Mouse (Mus musculus) embryo, embryonic 11.5 days (tissue): ENCODE measurements around the gene Zfp146.
"Not testable (repeated sequence)": the region's sequence is repeated elsewhere in the genome, so short reads cannot be mapped to it uniquely, and the experiment has no call there.

ENCODE experiments used
- DNase-seq: peaks from one replicate; pipeline ENCODE4 v3.0.0-alpha.2; 2012; ENCODE audit warnings: low read depth, low spot score

The Zfp146 gene

DNA sequence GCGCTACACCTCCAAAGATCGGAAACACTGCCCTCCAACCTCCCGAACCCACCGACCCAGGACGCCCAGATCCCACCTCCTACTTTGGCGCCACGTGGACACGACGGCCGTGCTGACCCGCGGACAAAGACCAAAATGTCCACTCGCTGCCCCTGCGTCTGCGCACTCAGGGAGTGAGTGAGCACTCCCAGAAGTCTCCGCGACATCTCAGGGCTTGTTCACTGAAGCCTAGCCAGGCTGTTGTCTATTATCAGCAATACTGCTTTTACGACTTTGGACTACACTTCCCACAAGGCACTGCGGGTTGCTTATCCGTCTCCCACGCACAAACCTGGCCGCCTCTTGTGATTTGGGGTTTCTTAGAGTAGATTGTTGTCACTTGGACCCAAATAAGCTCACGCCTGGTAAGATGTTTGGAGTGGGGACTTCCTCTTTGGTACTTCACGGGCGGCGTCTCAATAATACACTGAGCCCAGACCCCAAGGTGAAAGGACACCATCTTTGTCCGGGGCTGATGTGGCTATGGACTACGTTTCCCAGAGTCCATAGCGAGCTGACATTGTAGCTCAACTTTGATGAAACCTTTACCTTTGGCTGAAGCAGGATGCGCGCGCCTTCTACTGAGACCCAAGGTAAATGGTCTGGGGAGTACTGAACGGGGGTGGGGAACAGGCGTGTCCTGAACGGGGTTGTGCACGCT is at the start of gene Zfp146:
Gene Zfp146, minus strand, starts transcription at position 168 of the 700 bp plus-strand sequence.
- peak; percentile 88 for DNase-seq

DNA sequence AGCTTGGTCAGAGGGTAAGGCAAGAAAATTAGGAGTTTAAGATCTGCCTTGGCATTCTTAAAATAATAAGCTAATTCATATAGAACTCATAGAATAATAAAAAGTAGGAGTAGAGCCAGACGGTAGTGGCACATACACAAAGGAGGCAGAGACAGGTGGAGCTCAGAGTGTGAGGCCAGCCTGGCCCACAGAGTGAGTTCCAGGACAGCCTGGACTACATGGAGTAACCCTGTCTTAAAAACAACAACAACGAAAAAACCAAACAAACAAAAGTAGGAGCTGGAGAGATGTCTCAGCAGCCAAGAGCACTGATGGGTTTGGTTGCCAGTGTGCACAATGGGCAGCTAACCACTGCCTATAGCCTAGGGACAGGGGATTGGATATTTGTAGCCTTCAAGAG is 47.7 kb upstream of the Zfp146 start:
- DNase-seq: no peak

DNA sequence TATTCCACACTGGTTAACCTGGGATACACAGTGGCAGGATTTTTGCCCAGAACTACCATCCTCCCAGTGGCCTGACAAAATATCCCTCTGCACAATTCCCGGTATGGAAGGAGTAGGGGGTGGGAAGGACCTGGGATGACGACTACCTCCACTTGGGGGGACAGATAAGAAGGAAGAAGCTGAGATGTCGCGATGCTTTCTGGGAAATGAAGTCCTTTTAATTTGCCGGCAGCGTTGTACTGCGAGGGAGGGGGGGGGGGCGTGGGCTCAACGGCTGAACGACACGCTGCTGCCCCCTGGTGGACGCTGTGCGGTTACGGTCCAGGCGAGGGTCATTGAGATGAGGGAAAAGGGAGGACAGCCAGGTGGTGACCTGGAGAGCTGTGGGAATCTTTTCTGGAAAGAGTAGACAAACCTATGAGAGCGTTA is 47.2 kb upstream of the Zfp146 start:
- DNase-seq: peak; percentile 87

DNA sequence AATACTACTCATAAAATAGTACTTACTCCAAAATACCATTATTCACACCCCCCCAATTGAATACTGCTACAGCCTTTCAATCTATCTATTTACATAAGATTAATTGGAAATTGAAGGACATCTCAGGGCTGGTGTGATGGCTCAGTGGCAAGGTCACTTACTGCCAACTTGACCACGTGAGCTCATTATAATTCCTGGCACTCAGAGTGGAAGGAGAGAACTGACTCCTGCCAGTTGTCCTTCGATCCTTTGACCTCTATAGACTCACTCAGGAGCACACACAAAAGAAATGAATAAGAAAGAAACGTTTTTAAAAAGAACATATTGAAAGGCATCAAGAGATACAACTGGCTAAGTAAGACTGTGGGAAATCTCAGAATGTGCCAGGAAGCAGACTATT is 46.3 kb upstream of the Zfp146 start:
- DNase-seq: no peak

DNA sequence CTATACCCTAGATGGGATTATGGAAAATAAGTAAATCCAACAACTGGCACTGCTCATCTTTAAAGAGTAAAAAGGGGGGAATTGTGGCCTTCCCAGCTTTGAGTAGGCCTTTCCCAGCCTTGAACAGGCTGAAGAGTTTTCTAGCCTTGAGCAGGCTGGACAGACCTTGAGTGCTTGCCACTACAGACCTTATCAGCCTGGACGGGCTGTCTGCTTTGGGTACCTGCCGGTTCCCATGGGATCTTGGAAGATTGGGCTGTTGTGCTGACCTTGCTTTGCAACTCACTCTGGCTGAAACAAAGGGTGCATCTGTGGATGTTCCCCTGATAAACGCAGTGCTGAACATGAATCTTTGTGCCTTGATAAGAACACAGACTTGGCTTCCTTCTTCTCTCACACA is 44.3 kb upstream of the Zfp146 start:
- DNase-seq: no peak

DNA sequence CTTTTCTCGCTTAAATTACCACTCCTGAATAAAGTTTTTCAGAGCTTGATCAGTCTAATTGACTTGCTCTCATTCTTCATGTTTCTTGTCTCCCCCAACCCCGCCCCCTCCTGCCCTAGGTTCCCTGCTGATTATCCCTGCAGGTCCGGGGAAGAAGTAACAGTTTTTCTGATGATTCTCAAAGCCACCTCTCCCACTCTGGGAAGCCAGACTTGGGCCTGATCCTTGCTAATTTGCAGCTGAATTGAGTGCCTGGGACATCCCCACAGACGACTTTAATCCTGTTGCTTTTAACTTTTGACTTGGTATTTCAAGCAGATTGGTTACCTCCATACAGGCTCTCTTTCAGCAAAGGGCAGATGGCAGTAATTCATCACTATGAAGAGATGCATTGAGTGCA is 41.5 kb upstream of the Zfp146 start:
- DNase-seq: no peak

DNA sequence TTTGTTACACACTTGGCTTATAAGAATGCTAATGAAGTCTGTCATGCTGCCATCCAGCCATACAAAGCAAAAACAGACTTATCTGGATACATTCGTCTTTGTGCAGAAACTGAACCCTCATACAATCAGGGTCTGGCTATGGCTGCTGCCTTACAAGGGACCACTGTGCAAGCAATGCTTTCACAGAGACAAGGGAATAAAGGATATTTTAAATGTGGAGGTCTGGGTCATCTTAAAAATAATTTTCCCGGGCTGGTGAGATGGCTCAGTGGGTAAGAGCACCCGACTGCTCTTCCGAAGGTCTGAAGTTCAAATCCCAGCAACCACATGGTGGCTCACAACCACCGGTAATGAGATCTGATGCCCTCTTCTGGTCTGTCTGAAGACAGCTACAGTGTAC is 36.8 kb upstream of the Zfp146 start:
- DNase-seq: not testable (repeated sequence)

DNA sequence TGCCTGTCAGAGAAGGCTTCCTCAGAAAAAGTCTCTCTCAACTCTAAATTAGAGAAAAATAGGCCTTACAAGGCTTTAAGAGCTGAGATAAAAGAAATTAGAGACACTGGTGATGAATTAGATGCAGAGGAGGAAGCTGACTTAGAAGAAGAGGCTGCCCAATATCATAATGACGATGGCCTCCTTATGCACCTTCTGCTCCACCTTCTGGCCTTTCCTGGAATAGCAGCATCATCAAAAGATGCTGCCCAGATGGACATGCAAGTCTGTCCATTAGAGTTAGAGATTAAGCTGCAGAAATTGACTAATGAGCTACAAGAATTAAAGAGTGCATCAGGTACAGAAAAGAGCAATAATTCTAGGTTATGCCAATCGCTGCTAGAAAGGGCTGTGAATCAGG is 35.8 kb upstream of the Zfp146 start:
- DNase-seq: no peak

DNA sequence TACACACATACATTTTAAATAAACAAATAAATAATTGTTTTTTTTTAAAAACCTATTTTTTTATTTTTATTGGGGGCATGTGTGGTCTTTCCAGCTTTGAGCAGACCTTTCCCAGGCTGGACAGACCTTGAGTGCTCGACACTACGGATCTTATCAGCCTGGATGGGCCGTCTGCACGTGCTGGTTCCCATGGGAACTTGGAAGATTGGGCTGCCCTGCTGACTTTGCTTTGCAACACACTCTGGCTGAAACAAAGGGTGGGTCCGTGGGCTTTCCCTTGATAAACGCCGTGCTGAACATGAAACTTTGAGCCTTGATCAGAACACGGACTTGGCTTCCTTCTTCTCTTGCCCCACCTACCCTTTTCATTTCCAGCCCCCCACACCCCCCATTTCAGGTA is 34.8 kb upstream of the Zfp146 start:
- DNase-seq: no peak

DNA sequence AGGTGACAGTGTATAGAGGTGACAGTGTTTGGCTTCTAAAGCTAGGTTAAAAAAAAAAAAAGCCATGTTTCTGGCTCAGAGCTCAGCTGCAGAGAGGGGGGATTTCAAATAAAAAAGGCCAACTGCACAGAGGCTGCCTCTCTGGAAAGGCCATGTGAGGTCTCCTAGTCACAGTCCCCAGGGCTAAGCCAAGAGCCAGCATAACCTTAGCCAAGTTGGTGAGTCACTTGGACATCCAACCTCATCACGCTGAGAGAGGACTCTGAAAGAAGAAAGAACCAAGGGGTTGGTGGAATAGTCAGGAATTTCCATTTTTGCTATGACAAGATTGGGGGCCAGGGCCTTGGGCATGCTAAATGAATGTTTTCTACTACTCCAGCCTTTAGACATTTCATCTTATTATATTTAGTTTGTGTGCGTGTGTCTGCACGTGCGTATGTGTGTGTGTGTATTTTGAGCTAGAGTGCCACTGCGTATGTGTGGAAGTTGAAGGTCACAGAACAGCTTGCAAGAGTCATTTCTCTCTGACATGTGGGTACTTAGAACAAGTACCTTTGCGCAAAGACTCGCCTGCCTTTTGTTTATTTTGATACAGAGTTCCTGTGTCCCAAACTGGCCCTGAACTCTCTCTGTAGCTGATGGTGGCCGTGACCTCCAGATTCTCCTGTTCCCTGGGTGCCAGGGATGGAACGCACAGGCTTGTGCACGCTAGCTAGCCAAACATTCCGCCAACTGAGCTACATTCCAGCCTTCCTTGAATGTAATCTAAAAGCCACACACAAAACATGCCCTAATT is 33.5 kb upstream of the Zfp146 start:
- no peak for DNase-seq

DNA sequence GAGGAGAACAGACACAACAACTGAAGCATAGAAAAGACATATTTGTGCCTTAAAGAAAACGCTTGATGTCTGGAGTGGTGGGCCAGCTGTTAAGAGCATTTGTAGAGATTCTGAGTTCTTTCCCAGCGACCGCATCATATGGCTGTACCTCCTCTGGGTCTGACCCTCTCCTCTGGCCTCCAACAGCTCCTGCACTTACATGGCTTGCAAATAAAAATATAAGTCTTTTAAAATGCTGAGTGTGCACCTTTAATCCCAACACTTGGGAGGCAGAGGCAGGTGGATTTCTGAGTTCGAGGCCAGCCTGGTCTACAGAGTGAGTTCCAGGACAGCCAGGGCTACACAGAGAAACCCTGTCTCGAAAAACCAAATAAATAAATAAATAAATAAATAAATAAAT is 31.1 kb upstream of the Zfp146 start:
- not testable (repeated sequence) for DNase-seq

DNA sequence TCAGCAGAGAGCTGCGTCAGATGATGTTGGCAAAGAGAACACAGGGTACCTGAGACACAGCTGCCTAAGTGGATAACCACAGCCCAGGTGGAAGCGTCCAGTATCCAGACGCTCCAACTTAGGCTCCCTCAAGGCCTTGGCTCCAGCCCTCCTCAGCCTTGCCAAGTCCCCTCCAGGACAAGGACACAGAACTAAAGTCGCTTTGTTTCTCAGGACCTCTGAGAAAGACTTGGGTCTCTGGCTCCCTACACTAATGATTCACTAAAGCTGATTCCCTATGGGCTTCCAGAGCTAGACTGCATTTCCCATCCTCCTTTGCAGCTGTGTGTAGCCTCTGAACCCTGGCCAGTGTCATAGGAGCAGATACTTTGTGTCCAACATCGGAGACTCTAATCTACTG is 30.6 kb upstream of the Zfp146 start:
- no peak for DNase-seq

DNA sequence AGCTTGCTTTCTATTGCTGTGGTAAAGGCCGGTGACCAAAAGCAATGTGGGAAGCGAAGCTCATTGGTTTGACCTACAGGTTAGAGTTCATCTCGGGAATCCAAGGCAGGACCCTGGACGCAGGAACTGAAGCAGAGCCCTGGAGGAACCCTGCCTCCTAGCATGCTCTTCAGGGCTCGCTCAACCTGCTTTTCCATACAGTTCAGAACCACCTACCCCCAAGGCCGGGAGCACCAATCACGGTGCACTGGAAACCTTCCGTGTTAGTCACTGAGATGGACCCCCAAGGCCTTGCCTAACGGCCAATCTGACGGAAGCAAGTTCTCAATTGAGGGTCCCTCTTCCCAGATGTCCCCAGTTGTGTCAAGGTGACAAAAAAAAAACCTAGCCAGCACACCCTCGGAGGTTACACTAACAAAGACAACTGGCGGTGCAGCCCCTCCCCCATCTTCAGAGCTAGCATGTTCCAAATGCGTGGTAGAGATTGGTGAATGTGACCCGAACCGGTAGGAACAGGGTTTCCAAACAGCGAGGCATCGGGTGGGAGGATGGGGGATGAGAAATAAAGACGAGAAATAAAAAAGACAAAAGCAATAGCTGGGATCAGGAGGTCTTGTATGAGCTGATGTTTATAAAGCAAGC is 30.1 kb upstream of the Zfp146 start:
- no peak for DNase-seq

DNA sequence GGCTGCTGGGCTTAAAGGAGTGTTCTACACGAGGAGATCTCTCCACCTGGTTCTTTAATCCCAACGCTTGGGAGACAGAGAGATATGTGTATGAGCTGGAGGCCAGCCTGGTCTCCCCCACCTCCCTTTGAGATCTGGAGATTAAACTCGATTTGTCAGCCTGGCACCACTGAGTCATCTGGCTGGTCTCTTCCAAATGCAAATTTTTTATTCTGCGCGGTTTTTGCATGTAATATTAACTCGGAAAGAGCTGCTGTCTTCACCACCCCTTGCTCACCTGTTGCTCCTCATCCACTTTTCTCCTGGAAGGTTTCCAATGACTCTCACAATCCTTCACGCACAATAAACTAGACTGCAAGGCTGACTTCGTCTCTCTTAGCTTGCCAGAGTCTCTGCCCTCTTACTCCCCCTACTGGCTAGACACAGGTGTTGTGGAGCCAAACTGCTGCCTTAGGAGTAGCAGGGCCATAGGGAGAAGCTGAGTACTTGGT is 29.0 kb upstream of the Zfp146 start, which contains the start of gene Capns1:
Gene Capns1, minus strand, starts transcription at position 331 of the 491 bp plus-strand sequence.
- peak; percentile 72 for DNase-seq

DNA sequence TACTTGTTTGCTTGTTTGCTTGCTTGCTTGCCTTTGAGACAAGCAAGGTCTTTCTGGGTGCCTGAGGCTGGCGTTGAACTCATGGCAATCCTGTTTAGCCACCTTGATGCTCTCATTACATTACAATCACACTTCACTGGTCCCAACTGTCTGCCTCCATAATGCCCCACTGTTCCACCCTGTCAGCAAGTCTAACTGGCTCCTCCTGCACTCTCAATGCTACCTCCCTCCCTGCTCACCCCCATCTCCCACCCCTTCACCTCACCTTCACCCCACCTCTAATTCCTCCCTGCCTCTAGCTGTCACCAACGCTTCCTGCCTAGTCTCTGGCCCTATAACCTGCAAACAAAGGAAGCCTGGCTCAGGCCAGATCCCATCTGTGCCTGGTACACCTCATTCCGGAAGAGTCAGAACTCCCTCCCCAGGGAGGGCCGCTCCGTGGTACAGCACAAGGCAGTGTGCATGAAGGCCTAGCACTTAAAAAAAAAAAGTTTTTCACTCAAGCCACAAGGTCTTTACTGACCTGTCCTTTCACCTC is 28.1 kb upstream of the Zfp146 start:
- DNase-seq: no peak

DNA sequence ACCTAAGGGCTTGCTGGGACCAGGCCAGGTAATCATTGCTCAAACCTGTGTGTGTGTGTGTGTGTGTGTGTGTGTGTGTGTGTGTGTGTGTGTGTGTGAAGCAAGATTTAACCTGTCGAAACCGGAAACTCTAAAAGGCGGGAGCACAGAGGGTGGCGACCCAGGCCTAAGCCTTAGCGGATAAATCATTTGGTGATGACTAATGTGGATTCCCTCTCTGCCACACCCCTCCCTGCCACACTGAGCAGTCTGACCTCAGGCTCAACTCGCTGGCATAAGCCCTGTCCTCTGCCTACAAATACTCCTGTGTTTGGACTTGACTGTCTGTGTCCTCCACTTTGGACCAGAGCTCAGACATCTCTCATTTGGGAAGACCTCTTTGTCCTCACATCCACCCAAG is 26.6 kb upstream of the Zfp146 start:
- no peak for DNase-seq

DNA sequence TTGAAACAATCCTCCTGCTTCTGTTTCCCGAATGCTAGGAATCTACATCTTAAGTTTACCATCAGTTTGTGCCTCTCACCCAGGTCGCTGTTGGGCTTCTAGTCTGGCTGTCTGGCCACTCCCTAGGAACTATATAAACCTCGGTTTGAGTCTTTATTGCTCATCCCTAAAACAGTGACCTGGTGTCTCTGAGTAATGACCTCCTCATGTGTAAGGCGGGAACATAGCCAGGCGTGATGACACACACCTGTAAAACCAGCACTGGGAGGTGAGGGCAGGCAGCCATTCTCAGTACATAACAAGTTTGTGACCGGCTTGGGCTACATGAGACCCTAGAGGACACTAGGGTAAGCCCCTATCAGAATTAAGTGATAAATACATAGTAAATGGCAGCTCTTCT is 25.9 kb upstream of the Zfp146 start:
- no peak for DNase-seq

DNA sequence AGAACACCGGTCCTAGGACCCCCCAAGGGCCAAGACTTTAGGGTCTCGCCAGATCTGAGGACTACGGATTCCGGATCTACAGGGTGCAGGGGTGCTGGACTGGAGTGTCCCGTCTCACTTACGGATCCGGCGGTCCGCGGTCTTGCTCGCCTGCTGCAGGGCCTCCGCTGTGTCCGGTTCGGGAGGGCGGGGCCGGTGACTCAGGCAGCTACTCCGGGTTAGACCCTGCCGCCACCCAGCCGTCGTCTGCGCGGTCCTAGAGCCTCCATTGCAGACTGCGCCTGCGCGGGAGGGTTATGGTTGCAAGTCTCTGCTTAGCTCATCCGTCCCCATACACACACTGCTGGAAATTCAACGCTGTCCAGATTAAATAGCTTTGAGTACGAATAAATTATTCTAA is 25.3 kb upstream of the Zfp146 start:
- peak; percentile 91 for DNase-seq

DNA sequence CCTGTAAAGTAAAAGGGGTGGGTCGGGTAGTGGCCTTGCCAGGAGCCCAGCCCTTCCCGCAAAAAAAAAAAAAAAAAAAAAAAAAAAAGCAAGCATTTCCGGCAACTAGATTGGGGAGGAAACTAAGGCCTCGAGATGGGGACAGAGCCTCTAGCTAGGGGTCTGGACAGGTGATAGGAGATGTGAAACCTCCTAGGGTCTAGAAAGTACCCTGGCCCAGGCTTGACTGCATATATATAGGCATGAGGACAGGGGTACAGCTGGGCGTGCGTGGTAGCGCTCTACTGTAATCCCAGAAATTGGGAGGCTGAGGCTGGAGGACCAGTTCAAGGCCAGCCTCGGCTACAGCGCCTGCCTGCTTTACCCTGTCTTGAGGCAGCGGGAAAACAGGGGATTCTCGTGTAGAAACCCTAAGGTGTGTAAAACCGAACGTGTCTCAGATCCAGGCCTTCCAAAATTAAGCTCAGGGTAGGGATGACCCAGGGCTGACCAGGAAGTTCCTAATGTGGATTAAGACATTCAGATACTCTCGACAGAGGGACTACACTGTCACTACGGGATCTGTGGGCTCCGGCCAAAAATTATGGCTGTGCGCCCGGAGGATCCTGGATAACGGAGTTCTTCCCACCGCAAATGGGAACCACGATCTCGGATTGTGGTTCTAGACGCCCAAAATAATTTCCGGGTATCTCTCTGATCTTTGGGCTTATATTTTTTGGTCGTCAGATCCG is 24.7 kb upstream of the Zfp146 start:
- DNase-seq: no peak

DNA sequence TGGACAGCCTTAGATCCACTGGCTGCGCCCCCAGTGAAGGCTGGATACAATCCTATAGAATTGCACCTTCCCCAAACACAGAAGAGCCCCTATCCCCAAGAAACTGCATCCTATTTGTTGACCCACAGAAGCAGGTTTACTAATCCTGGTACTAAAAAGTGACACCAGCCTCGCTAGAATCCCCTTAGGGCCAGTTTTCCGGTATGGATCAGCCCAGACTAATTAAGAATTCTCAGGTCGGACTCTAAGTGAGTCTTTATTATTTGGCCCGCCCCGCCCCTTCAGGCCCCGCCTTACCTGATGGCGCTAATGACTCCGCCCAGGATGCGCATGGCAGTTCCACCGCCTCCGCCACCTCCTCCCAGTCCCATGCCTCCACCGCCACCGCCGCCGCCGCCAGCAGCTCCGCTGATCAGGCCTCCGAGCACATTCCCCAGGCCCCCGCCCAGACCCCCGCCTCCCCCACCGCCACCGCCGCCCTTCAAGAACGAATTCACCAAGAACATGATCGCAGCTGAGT is 24.1 kb upstream of the Zfp146 start:
- DNase-seq: peak; percentile 62

DNA sequence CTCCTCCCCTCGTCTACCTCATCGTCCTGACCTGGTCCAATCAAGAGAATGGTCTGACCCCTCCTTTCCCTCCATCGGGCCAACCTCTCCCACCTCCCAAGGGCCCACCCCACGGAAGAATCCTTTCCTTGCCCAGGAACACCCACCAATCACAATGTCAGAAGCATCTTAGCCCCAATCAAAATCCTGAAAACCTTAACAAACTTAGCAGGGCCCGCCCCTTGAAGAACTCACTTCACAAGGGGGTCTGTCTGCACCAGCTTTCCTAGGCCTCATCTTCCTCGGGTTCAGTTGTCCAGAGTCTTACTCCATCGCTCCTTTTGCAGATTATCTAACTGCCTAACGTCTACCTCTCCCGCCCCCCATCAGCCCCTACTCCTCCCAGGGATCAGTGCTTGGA is 23.5 kb upstream of the Zfp146 start:
- DNase-seq: no peak
